Mouse (Mus musculus) urinary bladder, postnatal 10 days (tissue): ENCODE measurements around the gene Ercc6l2.
"Not testable (repeated sequence)": the region's sequence is repeated elsewhere in the genome, so short reads cannot be mapped to it uniquely, and the experiment has no call there.

ENCODE experiments used
- DNase-seq: peaks from one replicate; pipeline ENCODE4 v3.0.0; 2022; ENCODE audit warnings: low spot score

Gene Ercc6l2

DNA sequence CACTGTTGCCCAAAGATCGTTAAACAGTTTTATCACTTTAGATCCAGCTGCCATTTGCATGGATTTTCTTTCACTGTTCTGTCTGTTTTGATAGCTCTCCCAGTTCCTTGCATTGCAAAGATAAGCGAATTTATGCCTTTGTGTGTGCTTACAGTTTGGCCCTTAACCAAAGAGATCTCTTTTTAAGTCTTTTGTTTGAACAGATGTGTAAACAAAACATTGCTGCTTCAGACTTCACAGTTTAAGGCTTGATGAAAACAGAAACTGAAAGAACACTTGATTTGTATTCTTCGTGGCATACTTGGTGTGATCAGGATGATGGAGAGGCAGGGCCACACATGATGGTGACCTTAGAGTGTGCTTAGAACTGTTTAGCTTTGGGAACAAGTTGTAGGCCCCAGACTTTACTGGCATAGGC, 70.5 kb downstream of the Ercc6l2 start:
- no peak for DNase-seq

DNA sequence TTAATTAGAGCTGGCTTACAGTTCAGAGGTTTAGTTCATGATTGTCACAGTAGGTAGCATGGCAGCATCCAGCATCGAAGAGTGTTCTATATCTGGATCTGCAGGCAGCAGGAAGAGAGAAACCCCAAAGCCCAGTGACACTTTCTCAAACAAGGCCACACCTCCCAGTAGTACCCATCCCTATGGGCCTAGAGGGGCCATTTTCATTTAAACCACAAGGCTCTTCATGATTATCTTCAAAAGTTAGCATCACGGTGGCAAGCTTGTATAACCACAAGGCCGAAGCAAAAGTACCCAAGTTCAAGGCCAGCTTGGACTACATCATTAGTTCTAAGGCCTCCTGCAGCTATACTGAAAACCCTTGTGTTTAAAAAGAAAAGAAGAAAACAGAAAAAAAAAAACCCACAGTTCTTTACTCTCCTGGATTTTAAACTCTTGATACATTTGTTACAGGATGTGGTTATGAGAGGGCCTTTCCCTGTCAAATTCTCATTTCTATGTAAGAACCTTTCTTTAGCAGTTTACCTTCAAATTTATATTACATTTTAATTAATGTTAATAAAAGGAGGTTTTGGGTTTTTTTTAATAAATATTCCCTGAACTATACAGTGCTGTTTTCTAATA, 71.5 kb downstream of the Ercc6l2 start:
- DNase-seq: no peak

DNA sequence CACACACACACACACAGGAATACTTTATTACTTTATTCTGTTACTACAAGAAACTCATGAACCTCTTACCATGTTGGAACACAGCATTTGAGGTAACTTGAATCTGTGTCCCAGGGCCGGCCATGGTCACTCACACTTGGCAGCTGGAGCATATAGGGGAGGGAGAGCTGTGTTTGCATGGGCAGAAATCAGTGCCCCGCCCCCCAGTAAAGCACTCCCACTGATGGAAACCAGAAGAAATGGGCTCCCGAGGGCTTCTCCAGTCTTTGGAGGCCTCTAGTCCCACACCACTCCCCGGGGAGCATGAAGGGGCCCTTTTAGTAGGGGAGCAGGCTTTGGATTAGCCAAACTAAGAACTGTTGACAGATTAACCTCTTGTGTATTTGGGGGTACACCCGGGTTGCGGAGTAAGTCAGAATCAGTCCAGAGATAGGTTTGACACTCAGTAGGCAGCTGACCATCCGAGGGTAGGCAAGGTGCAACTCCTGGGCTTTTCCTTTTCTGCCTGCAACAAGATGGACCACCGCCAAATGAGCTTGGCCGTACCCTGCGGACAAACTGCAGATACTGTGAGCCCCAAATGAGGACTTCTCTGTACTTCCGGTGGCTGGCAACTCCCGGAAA, 85.8 kb downstream of the Ercc6l2 start:
- no peak for DNase-seq

DNA sequence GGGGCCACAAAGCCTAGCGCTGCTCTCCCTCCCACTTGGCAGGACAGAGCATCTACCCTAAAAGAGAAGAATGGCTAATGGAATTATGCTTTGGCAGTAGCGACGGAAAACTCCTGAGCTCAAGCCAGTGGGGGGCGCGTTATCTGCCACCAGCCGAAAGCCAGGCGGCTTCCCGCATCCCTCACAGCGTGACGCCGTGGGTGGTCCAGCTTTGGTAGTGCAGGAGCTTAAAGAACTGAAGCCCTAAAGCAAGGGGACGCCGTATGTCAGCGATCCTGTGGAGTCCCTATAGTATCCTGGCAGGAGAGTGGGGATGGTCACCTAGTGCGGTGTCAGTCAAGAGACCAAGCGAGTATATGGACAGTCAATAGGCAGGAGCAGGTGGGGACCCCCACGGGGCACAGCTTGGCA, 86.3 kb downstream of the Ercc6l2 start:
- no peak for DNase-seq

- no peak for DNase-seq
Observed at GRCm38 (mm10) chr13:63901714-63902597, 86.9 kb downstream of the Ercc6l2 start.

DNA sequence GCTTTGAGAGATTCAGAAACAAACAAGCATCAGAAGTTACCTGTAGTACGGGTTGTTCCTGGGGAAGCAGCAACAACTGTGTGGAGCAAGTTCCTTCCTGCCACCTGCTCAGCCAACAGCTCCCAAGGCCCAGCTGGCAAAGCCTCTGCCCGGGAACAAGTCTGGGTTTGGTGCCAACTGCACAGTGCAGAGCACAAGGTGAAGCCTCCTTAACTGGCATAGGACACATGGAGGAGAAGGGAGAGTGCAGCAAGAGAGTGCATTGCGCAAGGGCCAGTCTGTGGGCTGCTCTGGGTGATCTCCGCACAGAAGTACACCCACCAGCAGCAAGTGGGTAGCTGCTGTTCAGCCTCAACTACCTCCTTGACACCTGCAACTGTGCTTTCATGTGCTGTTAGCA, 91.5 kb downstream of the Ercc6l2 start:
- no peak for DNase-seq

- DNase-seq: no peak
Observed at GRCm38 (mm10) chr13:63907437-63907836, 92.4 kb downstream of the Ercc6l2 start.

- DNase-seq: no peak
Observed at GRCm38 (mm10) chr13:63910141-63910804, 95.2 kb downstream of the Ercc6l2 start.

- no peak for DNase-seq
Observed at GRCm38 (mm10) chr13:63911617-63912016, 96.6 kb downstream of the Ercc6l2 start.

DNA sequence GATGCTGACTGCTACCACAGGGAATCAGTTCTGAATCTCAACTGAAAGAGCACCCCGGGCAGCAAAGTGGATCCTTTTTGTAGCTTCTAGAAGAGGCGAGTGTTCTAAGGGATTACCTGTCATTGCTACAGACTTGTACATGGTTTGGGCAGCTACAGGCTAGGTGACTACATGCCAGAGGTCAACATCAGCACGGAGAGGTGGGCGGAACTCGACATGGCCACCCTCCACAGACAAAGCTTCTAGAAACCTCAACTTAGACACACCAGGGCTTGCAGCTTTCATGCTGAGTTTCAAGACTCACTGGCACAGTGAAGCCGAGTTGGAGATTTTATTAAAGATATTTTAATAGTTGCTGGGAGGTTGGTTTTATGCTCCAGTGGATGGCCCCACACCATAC, 98.1 kb downstream of the Ercc6l2 start:
- DNase-seq: no peak

DNA sequence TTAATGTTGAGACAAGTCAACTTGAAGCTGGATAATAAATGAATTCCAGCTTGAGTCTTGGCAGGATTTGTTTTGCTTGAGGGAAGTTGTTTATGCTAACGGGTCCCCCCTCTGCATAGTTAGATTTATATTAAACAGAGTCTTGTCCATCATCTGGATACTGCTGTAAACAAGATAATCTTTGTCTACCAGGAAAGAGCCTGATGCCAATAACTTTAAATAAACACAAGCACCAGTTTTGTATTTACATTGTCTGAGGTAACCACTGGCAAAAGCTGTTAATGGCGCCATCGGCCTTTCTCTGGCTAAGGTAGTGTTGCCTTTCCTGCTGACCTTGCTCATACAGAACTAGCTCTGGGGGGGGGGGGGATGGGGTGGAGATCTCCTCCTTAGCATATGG, 100.1 kb downstream of the Ercc6l2 start:
- no peak for DNase-seq

DNA sequence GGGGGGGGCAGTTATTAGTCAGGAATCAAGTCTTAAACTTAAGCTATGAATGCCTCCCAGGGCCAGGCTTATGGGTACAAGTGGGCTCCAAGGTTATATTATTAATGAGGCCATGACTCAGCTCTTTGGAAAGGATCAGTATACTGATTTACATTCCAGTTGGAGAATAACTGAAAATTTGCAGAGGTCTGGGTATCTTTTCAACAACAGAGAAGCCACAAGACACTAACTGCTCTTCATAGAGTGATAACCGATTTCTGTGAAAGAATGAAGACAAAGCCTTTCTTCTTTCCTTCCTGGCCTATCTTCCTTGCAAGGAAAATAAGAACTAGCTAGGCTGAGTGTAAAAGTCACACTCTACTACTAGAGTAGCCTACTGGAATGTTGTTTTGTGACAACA, 100.6 kb downstream of the Ercc6l2 start:
- DNase-seq: no peak

- no peak for DNase-seq
Observed at GRCm38 (mm10) chr13:63916568-63916967, 101.5 kb downstream of the Ercc6l2 start.

GRCm38 (mm10) chr13:63917198-63917767, 102.2 kb downstream of the Ercc6l2 start:
- DNase-seq: no peak

GRCm38 (mm10) chr13:63917776-63918621, 103.0 kb downstream of the Ercc6l2 start:
- no peak for DNase-seq

GRCm38 (mm10) chr13:63918733-63919422, 103.8 kb downstream of the Ercc6l2 start:
- no peak for DNase-seq

DNA sequence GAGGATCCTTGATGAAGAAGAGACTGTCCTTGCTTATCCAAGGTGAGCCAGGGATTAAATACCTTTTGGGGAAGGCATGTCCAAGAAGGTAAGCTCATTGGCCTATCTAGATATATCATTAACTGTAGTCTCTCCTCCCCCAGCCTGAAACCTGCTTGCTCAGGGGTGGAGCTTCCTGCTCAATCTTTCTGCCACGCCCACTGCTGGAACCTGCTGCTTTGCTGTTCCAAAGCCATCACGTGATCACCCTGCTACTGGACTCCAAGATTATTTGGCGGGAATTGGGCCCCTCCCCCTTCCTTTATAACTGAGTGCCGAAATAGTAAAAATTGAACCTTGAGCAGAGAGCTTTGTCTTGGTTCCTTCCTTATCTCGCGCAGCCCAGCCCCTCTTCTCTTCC, 109.0 kb downstream of the Ercc6l2 start:
- DNase-seq: not testable (repeated sequence)

GRCm38 (mm10) chr13:63927326-63927725, 112.3 kb downstream of the Ercc6l2 start:
- DNase-seq: no peak

- no peak for DNase-seq
Observed at GRCm38 (mm10) chr13:63929351-63929750, 114.3 kb downstream of the Ercc6l2 start.

DNA sequence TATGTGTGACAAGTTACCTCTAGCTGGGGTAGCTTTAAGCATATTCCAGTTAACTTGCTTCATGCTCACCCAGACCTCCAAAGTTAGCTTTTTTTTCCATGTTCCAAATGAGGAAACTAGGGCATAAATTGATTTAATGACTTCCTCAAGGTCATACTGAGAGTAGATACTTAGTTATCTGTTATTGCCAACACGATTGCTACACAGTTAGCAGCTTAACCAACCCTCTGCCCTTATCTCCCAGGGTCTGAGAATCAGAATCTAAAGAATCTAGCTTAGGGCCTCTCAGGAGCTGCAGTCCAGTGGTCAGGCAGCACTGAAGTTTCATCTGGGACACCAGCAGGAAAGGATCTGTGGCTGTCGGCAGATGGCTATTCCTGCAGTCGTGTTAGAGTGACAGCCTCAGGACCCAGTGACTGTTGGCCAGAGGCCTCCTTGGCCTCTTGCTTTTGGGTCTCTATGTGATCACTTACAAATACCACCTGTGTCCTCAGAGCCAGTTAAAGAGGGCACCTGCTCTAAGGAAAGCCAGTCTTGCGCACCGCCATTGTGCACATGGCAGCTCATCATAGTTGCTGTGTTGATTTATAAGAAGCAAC, 115.0 kb downstream of the Ercc6l2 start:
- no peak for DNase-seq
